Mouse (Mus musculus) heart, postnatal 0 days (tissue): ENCODE measurements around the gene Cux1. TPM values are rescaled to one million over a fixed set of nuclear protein-coding genes. Genes with fewer than 3 reads are reported as not detected.

ENCODE experiments used
- ATAC-seq: fragments of 200-750 bp; cut with Nextera tagmentation; 2 replicates; pipeline ENCODE4 v1.8.0; 2017; ENCODE audit warnings: low read depth, moderate number of reproducible peaks, moderate library complexity; ENCODE audit not compliant: insufficient read depth
- DNase-seq: peaks from one replicate; pipeline ENCODE4 v3.0.0-alpha.2; 2016; ENCODE audit warnings: low spot score
- H3K27ac ChIP-seq: fragments of 300-500 bp; sonication (generic); 2 replicates; pipeline ENCODE4 v1.5.1; 2014; ENCODE audit warnings: low read depth, mild to moderate bottlenecking
- H3K27me3 ChIP-seq: fragments of 300-500 bp; sonication (generic); 2 replicates; pipeline ENCODE4 v1.6.1; 2014; ENCODE audit warnings: low read length, mixed read lengths; ENCODE audit not compliant: control insufficient read depth, insufficient read depth
- H3K36me3 ChIP-seq: fragments of 300-500 bp; sonication (generic); replicated peaks from 2 replicates; pipeline ENCODE4 v1.6.1; 2014; ENCODE audit warnings: low read length, mixed read lengths; ENCODE audit not compliant: control insufficient read depth, insufficient read depth
- H3K4me1 ChIP-seq: fragments of 300-500 bp; sonication (generic); 2 replicates; pipeline ENCODE4 v1.6.1; 2014; ENCODE audit warnings: antibody characterized with exemption; ENCODE audit not compliant: control insufficient read depth, insufficient read depth
- H3K4me2 ChIP-seq: fragments of 300-500 bp; sonication (generic); 2 replicates; pipeline ENCODE4 v1.6.1; 2014; ENCODE audit warnings: low read depth, mild to moderate bottlenecking, low read length, moderate library complexity
- H3K4me3 ChIP-seq: fragments of 300-500 bp; sonication (generic); 2 replicates; pipeline ENCODE4 v1.5.1; 2014; ENCODE audit warnings: low read depth, low read length
- H3K9ac ChIP-seq: fragments of 300-500 bp; sonication (generic); replicated peaks from 2 replicates; pipeline ENCODE4 v1.6.1; 2014; ENCODE audit warnings: low read depth, low read length, mixed read lengths
- H3K9me3 ChIP-seq: fragments of 300-500 bp; sonication (generic); replicated peaks from 2 replicates; pipeline ENCODE4 v1.6.1; 2016; ENCODE audit warnings: low read length; ENCODE audit not compliant: control insufficient read depth
- CTCF ChIP-seq: IDR thresholded peaks from 2 replicates; pipeline ENCODE4 v1.5.1; 2016; ENCODE audit warnings: antibody characterized with exemption, control low read depth, low read depth
- EP300 ChIP-seq: IDR thresholded peaks from 2 replicates; pipeline ENCODE4 v1.6.1; 2016; ENCODE audit warnings: antibody characterized with exemption, low read depth
- WGBS: fragments of 180-500 bp; shearing (Covaris S2); extraction: QIAGEN DNeasy Blood & Tissue Kit; methylation state at CpG from one replicate; pipeline ENCODE4 v1.1.7; 2014; 5-methylcytosine and 5-hydroxymethylcytosine counted together
- polyA plus RNA-seq: library from polyadenylated mRNA; unstranded; fragments of >200 nt; fragmentation: Nextera tagmentation; extraction: Ambion mirVana; gene quantifications from 2 replicates; pipeline ENCODE4 v1.2.1, GENCODE M21; 2015
- total RNA-seq: library from RNA; depleted of rRNA; stranded (reverse); fragments of >200 nt; gene quantifications from 2 replicates; pipeline ENCODE4 v1.2.3, GENCODE M21; 2014; ENCODE audit warnings: low replicate concordance

Cux1 gene
- total and polyA plus RNA-seq, 2 experiments from 2014 or later, result 50.7 to 89.5 TPM

GRCm38 (mm10) chr5:136456395-136456794 lies 110.9 kb downstream of the Cux1 start:
- no peak for TF ChIP-seq CTCF
- TF ChIP-seq EP300, result no peak

GRCm38 (mm10) chr5:136452681-136453080 lies 114.6 kb downstream of the Cux1 start:
- no peak overlapping the region for H3K27ac ChIP-seq
- no peak overlapping the region for H3K4me2 ChIP-seq
- no peak overlapping the region for H3K9ac ChIP-seq
- no peak overlapping the region for H3K4me3 ChIP-seq
- WGBS, result 98% methylated on average over 3 of the region's 3 CpGs
- TF ChIP-seq CTCF (no peak), EP300 (no peak)
- no peak for ATAC-seq
- H3K36me3 ChIP-seq, result no peaks in the 10 kb centered on the region
- no peak for DNase-seq
- no peaks in the 10 kb centered on the region for H3K27me3 ChIP-seq
- no peaks in the 10 kb centered on the region for H3K9me3 ChIP-seq
- peaks cover 18% of the 10 kb centered on the region for H3K4me1 ChIP-seq

More at GRCm38 (mm10) chr5:136456395-136456794, 110.9 kb downstream of the Cux1 start:
- Histone ChIP-seq H3K9me3 (no peaks in the 10 kb centered on the region), H3K4me1 (peaks cover 33% of the 10 kb centered on the region), H3K4me3 (no peak overlapping the region), H3K9ac (no peak overlapping the region), H3K36me3 (no peaks in the 10 kb centered on the region), H3K27me3 (no peaks in the 10 kb centered on the region), H3K27ac (peak overlapping the region; percentile 46), H3K4me2 (no peak overlapping the region)
- DNase-seq, result no peak
- WGBS, result 53% methylated on average over 4 of the region's 4 CpGs
- ATAC-seq, result no peak; the same call in 1 of the 2 replicates

DNA sequence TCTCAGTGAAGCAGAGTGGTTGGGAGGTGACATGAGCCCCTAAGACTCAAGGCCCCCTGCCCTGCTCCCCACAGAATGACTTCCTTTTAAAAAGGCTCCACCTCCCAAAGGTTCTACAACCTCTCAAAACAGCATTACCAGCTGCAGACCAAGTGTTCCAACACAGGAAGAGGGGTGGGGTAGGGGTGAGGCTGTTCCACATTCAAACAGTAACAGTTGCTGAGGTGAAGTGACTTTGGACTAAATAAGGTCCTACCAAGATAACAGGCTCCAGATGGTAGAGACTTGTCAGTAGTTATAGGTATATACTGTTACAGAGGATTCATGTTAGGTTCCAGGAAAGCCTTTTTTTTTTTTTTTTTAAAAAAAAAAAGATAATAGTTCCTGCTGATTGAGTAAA lies 117.5 kb downstream of the Cux1 start:
- H3K36me3 ChIP-seq, result no peaks in the 10 kb centered on the region
- H3K27ac ChIP-seq, result peak overlapping the region; percentile 30; the same call in 1 of the 2 replicates
- no peaks in the 10 kb centered on the region for H3K27me3 ChIP-seq
- H3K9ac ChIP-seq, result no peak overlapping the region
- ATAC-seq (no peak), DNase-seq (no peak)
- no peaks in the 10 kb centered on the region for H3K9me3 ChIP-seq
- TF ChIP-seq CTCF (no peak), EP300 (no peak)
- H3K4me2 ChIP-seq, result no peak overlapping the region
- no peak overlapping the region for H3K4me3 ChIP-seq
- peaks cover 24% of the 10 kb centered on the region; the same call in 1 of the 2 replicates for H3K4me1 ChIP-seq

DNA sequence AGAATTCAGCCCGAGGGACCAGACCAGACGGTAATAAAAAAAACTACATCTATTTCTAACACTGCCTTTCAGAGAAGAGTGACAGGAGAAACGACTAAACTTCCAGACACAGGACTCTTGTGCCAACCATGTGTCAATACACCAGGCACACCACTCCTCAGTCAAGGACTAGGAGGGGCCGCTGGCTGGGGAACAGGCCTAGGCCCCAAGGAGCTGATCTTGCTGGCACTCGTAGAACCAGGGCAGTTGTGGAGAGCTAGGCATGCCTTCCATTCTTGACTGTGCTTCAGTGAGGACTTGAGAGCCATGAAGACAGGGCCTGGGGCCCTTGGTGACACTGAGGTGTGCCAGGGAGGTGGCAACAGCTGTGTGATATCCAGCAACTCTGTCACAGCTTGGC lies 121.3 kb downstream of the Cux1 start:
- H3K27ac ChIP-seq, result peak overlapping the region; percentile 49
- ATAC-seq (0 out of 2 replicates have a peak, but pooled peaks have one; percentile 29), DNase-seq (no peak)
- no peak overlapping the region for H3K4me2 ChIP-seq
- H3K4me3 ChIP-seq, result no peak overlapping the region
- H3K9me3 ChIP-seq, result no peaks in the 10 kb centered on the region
- H3K9ac ChIP-seq, result no peak overlapping the region
- TF ChIP-seq EP300, result no peak
- no peak for TF ChIP-seq CTCF
- H3K4me1 ChIP-seq, result peaks cover 52% of the 10 kb centered on the region; the same call in 1 of the 2 replicates
- H3K36me3 ChIP-seq, result no peaks in the 10 kb centered on the region
- H3K27me3 ChIP-seq, result no peaks in the 10 kb centered on the region
- 32% methylated on average over 5 of the region's 5 CpGs for WGBS

GRCm38 (mm10) chr5:136442238-136443187 lies 124.8 kb downstream of the Cux1 start:
- ATAC-seq, result peak; percentile 41; the same call in 1 of the 2 replicates
- WGBS, result 46% methylated on average over 11 of the region's 11 CpGs
- DNase-seq, result no peak

More at GRCm38 (mm10) chr5:136442238-136443187, 124.8 kb downstream of the Cux1 start:
- Histone ChIP-seq H3K27ac (peak overlapping the region; percentile 70), H3K9ac (no peak overlapping the region), H3K36me3 (no peaks in the 10 kb centered on the region), H3K4me1 (peaks cover 51% of the 10 kb centered on the region), H3K27me3 (no peaks in the 10 kb centered on the region), H3K4me3 (no peak overlapping the region), H3K4me2 (no peak overlapping the region), H3K9me3 (no peaks in the 10 kb centered on the region)
- TF ChIP-seq CTCF (no peak), EP300 (no peak)
